Mouse (Mus musculus) adrenal gland, postnatal 4 days (tissue): Measurements from ENCODE around the gene Pknox2. TPM values are rescaled to one million over a fixed set of nuclear protein-coding genes. Genes with fewer than 3 reads are reported as not detected.

ENCODE experiments used
- DNase-seq, 2 experiments: peaks; one replicate each; pipeline ENCODE4 v3.0.0; 2021 to 2022; ENCODE audit warnings: low spot score in 2 of 2, mixed read lengths in 2 of 2
- total RNA-seq, 2 experiments: library from RNA; stranded (reverse); gene quantifications; 2 replicates each; pipeline ENCODE4 v1.2.3; 2021

Pknox2 gene
- total RNA-seq, 2 experiments from 2014 or later = 6.4 to 6.8 TPM

DNA sequence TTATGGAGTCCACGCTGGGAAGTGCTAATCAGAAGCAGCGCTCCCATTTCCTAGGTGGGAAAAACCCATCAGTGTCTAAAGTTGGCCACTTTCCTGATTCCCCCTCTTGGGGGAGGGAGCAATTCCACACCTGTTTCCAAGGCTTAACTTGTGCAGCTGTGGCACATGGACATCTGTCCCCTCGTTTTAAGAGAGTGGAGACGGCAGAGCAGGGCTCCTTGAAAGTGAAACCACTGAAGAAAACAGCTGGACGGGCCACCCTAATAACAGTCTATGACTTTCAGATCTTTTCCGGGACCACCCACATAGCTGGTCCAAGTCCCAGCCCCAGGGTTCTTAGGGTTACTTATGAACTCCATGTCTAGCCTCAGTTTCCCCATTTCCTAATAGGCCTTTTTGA, 94.2 kb downstream of the Pknox2 start:
- no peak for DNase-seq

DNA sequence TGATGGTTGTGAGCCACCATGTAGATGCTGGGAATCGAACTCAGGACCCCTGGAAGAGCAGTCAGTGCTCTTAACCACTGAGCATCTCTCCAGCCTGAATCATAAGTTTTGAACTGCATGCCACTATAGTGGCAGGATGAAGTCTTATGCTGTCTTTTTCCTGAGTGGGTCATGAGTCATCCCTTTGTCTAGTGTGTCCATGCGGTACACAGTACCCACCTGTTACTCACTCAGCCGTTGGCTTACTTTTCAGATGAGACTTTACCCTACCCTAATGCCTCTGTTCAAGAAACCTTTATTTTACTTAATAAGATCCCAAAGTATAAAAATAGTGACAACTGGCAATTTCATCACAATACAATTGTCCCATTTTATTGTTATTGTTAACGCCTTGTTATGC, 95.5 kb downstream of the Pknox2 start:
- DNase-seq = no peak

DNA sequence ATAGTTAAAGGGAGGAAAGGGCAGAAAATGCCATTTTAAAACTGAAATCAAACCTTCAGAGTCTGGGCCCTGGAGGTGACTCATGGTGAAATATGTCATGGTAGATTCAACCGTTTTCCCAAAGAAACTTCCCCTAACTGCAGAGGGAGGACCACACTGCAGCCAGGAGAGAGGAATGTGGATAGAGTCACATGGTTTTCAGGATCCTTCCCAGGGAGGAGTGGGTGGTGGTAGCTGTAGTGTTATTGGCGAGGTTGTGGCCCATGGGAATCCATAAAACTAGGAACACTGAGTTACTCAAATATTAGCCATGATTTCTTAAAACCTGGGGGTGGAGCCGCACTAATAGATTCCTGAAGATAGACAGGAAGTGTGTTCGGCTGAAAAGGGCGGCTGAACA, 99.7 kb downstream of the Pknox2 start:
- DNase-seq = no peak

DNA sequence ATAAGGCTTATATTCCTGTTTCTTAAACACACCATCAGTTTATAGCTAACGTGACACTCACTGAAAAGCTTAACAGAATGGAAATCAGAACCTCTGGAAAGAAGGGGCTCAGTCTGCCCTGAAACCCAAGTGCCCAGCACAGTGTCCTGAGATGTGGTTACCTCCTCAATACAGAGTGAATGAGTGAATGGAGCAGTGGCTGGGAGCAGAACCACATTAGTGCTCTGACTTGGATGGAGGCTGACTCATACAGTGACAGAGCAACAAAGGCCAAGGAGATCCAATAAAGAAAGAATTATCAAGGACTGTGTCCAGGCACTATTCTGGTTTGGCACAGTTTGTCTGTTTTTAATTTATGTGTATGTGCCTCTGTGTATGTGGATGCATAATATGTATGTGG, 101.3 kb downstream of the Pknox2 start:
- no peak for DNase-seq

DNA sequence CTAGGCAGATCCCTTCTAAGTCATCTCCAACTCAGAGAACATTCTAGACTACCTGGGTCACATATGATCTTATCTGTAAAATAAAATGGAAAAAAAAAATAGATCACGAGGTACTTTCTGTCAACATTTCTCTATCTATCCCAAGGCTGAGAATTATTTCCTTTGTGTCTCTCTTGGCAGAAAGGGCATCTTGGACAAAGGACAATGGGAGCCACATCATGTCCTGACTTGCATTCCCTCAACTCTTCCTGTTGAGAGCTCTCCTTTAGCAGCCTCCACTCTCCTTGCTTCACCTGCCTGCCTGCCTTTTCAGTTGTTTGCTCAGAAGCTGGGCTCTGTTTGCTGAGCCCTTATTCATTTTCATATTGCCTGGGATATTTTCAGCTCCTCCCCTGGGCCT, 103.0 kb downstream of the Pknox2 start:
- DNase-seq = no peak

DNA sequence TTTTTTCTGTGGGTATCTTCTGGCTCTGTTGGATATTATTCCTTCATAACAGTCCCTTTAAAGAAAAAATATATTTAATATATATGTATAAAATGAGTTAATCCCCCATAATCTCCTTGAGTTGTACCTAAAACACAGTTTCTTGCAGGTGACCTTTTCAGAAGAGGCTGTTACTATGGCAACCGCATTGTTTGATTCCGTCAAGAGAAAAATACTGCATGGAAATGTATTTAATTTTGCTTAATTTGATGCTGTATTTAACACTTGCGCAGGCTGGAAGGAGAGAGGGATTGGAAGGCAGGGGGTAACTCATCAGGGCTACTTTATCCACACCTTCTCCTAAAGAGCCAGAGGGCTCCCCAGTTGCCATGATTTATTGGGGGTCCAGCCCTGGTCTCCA, 108.3 kb downstream of the Pknox2 start:
- DNase-seq = no peak

DNA sequence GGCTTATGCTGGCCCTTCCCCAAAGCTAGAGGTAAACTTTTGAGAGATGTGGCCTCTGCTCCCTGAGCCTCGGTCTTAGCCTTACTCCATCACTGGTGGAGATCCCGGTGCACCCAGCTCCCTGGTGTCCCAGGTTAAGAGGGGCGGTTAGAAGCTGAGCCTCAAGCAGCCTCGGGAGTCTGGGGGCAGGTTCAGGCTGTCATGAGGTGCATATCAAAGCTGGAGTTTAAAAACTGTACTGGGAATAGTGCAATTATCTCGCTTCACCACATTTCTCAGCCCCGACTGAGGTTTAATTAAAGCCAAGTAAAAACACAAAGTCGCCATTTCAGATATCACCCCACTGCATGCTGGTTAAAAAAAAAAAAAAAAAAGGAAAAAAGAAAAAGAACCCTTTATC, 108.8 kb downstream of the Pknox2 start:
- DNase-seq = no peak

DNA sequence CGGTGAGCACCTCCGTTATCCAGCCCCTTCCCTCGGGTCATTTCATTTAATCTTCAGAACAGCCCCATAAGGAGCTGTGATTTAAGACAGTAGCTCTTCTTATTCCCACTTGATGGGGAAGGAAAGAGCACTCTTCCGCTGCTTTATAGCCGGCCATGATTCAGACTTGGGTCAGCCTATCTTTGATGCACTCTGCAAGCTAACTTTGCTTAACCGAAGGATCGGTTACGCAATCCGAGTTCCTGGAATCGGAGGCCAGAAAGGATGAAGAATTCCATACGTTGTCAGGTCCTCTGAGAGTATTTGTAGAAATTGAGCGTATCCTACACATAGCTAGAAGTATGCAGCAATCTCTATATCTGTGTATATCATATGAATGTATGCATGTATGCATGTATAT, 109.8 kb downstream of the Pknox2 start:
- no peak for DNase-seq

DNA sequence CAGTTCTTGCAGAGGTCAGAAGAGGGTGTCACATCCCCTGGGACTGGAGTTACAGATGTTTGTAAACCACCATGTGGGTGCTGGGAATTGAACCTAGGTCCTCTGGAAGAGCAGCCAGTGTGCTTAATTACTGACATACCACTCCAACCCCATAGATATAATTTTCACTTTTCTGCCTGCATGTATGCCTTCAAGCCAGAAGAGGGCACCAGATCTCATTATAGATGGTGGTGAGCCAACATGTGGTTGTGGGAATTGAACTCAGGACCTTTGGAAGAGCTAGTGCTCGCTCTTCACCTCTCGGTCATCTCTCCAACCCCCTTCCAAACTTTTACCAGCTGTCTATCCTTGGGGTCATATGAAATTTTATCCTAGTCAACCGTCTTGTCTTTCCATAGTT, 112.0 kb downstream of the Pknox2 start:
- DNase-seq = no peak

DNA sequence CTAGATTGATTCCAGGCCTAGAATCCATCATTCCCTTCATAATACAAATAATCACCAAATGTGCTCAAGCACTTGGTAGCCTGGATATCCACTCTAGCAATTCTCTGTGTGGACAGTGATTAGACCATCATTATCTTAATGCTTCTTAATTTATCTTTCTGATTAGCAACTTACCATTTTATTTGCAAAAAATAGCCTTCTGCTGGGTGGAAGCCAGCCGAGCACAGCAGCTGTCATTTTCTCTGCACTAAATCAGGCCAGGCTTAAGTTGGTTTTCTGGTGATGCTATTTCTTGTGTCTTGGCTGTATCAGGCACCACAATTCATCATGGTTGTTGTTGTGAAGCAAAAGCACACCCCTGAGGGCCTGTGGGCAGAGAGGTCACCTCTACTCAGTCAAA, 112.9 kb downstream of the Pknox2 start:
- no peak for DNase-seq

DNA sequence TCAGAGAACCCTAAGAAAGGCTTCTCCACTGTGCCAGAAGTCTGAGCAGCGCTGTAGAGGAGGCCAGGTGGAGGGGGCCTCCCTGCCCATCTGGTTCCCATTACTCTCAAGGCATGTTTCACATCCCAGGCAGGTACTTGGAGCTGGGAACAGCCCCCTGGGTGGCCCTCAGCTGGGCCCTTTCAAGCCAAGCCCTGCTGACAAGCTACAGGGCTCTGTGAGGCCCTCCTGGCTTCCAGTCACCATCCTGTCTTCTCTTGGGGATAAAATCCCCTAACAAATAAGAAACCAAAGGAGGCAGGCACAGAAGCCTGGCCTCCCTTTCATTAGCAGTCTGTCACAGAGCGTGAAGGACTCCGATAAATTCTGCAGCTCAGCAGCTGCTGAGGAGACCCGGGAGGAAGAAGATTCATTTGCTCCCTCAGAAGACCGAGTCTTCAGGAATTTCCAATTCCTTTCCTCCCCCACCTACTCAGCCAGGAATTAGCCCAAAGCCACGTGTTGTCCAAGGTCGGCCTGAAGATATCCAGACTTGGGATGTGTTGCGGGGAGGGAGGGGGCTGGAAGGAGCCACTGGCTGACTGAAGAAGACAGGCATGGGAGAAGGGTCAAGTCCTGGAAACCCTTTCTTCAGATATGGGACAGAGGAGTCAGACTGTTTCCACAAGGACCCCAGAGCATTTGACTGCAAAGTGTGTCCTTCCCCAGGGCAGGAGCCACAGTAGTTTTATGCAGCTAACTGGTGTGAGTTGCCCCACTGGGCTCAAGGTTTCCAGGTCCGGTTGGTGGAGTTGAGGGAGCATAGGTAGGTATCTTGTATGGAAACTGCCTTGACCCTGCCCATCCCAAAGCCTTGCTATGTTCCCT, 116.6 kb downstream of the Pknox2 start:
- DNase-seq = no peak

DNA sequence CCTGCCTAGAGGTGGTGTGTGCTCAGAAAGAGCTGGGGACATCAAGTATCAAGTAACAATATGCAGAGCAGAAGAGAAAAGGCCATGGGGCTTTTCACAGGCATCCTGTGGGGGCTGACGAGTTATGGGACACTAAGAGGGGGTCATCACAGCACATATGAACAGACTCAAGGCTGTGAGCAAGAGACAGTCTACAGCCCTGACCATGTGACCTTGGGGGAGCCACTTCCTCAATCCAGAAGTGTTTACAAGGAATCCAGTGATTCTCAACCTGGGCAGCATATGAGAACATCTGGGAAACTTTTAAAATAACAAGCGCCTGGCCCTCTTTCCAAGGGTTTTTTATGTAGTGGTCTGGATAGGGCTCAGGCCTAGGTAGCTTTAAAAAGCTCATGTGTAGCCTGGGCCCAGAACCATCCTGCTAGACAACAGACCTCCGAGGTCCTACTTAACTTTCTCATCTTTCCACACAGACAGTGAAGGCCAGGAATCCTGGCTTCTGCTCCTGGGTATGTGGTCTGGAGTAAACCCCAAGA, 117.3 kb downstream of the Pknox2 start:
- no peak for DNase-seq

DNA sequence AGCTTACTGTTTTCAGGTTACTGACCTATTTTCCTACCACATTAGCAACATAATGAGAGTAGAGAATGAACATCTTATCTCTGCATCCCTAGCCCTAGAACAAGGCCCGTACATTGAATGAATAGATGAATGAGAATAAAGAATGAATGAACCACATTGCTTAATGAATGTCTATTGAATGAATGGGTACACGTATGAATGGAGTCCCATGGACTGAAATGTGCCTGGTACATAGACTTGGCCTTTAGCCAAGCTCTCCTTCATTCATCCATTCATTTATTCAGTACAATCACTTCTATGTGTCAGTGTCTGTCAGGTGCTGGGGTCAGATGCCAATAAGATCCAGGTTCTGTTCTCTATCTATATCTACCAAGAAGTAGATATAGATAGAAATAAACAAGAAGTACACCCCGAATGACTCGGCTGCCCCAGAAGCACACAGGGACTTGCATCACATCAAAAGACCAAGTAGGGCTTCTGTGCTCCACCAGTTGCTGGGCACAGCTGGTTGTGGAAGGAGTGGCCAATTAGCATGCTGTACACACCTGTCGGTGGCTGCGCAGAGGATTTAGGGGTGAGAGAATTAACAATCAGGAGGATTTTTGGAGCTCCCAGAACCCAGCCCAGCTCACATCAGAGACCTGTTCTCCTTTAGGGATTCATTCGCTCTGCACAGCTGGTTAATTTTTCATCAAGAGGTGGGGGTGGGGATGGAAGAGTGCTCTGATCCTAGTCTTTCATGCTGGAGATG, 119.2 kb downstream of the Pknox2 start:
- no peak for DNase-seq

DNA sequence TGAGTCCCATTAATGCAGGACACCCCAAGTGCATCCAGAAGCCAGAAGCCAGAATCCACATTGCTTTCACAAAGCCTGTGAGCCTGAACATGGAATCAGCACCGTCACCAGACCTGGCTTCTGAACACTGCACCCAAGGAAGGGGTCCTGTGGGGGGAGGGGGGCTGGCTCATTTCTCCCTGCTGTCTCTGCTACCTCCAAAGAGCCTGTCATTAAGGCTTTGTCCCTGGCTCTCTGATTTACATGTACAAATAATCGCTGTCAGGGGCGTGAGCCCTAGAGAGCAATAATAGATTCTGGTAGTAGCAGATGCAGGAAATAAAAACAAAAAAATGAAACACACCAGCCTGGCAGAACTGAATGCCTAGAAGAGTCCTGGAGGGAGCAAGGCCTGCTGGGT, 121.3 kb downstream of the Pknox2 start:
- DNase-seq = no peak

DNA sequence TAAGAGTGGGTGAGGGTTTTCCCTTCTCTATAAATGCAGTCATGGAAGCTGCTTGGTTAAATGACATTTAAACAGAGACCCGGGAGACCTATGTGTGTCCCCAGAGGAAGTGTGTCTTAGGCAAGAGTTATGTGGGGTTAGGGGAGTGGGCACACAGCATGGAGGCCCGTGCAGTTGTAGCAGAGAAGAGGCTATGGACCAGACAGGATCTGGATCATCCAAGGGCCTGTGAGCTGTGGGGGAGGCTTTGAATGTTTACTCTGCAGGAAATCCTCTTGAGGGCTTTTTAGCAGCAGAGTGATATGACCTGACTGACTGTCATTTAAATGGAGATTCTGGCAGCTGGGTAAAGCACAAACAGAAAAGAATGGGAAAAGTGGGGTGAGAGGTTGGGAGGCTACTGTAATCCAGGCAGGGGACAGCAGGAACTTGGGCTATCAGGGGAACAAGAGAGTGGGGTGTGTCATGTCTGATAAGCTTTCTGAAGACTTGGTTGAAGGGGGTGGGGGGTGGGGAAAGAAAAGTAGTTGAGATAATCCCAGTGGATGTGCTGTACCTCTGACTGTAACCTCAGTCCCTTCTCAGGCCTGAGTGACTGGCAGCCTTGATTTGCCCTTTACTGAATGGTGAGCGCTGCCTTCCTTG, 125.5 kb downstream of the Pknox2 start:
- no peak for DNase-seq

DNA sequence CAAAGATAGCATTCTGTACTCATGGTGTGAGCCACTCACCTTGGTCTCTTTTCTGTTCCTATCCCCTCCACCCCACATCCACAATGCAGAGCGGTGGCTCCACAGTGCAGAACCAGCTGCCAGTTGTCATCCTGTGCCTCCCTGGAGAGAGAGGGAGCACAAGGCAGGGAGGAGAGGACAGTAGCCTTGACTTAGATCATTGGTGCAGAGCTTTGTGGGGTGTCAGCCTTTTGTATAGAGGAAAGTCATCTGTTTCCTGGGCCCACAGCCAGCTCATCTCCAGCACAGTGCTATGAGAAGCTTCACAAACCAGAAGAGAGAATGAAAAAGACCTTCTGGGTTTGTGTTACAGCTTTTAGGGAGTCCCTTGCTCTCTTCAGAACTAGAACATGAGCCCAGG, 129.1 kb downstream of the Pknox2 start:
- no peak for DNase-seq

DNA sequence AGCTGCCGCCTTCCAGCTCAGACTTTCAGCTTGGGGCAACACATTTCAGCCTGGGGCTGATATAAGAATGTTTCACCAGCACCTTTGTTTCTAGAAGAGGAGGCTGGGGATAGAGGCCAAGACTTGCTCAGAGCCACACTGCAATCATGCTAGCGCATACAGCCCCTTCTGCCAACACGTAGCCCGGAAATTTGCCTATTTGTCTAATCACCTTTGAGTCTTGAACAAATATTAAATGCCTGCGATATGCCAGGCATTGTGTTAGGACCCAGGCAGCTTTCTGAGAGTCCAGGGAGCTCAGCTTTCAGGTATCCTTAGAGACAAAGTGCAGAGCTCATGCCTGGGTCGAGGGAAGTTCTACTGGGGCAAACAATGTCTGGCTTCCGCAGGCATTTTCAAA, 130.0 kb downstream of the Pknox2 start:
- DNase-seq = no peak

DNA sequence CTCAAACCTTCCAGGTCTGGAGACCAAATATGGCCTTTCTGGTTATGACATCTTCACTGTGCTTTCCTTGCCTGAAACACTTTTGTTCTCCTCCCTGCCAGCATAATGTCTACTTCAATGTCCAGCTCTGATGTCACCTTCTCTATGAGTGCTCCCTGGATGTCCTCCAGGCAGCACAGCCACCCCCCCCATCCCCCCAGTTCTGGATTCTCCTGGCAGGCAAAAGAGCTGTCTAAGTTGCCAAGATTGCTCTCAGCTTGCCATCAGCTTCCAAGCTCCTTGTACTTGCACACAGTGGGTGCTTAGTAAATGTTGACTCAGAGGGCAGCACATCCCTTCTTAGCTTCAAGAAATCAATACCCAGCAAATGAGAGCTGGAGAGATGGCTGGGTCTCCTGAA, 131.0 kb downstream of the Pknox2 start:
- DNase-seq = no peak

DNA sequence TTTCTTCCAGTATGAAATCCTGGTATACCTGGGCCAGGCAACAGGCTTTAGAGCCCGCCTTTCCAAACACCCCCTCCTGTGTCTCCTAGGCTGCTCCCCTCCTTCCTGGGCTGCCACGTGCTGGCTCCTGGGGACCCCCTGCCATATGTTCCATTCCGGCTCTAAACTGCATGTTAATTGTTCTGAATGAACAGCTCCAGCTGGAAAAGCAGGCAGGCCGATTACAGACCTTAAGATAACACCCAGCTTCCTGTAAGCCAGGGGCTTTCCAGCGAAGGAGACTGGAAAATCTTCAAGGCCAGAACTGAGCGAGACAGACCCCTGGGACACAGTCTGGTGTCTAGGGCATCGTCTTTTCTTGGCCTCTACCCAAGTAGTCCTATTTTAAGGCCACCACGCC, 133.6 kb downstream of the Pknox2 start:
- DNase-seq = no peak

DNA sequence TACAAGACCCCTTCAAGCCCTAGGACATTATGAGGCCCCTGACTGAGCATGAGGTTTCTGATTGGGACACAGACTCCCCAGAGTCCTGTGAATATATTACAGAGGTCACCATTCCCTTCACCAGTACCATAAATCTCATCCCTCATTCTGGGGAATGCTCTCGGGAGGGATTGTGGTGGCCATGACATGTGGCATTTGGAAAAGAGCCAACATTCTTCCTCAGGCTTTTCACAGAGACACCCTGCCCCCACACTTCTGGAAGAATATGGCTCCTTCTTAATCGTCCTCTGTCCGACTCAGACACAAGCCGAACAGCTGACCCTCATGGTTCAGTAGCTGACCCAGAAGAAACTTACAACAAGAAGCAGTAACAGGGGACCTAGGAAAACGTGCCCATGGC, 139.1 kb downstream of the Pknox2 start:
- DNase-seq = no peak

DNA sequence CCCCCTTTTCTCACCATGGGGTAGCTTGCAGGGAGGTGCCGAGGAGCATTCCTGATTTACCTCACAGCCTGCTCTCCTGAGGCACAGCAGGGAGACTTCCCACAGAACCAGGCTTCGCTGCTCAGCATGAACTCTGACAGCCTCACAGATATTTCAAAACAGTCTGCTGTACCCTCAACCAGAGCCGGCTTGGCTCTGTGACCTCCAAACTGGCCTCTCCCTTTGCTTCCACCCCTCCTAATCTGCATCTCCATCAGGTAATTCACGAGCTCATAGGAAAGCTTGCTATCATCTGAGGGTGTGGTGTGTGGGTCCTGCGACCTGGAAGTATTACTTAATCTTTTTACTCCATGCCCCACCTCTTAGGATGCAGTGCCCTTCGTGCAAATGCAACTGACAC, 142.5 kb downstream of the Pknox2 start:
- DNase-seq = no peak

DNA sequence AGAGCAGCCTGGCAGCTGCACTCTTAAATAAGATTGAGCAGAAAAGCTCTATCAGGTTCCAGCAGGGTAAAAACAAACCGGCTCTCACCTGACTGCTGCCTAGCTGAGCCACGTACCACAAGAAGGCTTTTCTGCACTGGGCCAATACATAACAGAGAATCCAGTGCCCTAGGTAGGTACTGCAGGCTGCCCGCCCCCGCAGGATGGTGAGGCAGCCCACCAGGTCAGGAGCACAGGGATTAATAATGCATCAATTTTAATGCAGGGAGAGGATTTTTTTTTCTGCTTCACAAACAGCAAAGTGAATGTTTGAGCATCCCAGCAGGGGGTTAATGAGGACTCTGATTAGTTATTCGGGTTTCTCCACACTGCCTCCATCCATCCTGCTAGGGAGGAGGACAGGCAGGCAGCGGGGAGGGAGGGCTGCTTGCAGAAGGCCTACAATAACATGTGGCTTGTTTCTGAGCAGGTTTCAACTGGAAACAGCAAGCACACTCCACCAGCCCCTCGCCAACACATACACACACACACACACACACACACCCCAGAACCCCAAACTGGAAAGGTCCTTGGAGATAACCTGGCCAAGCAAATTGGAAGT, 145.2 kb downstream of the Pknox2 start:
- DNase-seq = no peak
